Mouse (Mus musculus) testis, adult 2 months (tissue): Measurements from ENCODE around the gene Pir. TPM values are rescaled to one million over a fixed set of nuclear protein-coding genes. Genes with fewer than 3 reads are reported as not detected.

Experiments used
- H3K27ac ChIP-seq: fragments of 200-500 bp; 2 replicates; pipeline ENCODE4 v1.5.1; 2012; ENCODE audit warnings: low read depth, low read length; ENCODE audit not compliant: control insufficient read depth, insufficient read depth
- H3K27me3 ChIP-seq: fragments of 200-500 bp; 2 replicates; pipeline ENCODE4 v1.6.1; 2012; ENCODE audit warnings: mild to moderate bottlenecking, low read length, moderate library complexity; ENCODE audit not compliant: control insufficient read depth, insufficient read depth
- H3K36me3 ChIP-seq: fragments of 200-500 bp; 2 replicates; pipeline ENCODE4 v1.6.1; 2012; ENCODE audit warnings: mild to moderate bottlenecking, low read length; ENCODE audit not compliant: control insufficient read depth, insufficient read depth
- H3K4me1 ChIP-seq: fragments of 200-500 bp; 2 replicates; pipeline ENCODE4 v1.6.1; 2012; ENCODE audit warnings: low read length; ENCODE audit not compliant: control insufficient read depth, insufficient read depth
- H3K4me3 ChIP-seq: fragments of 200-500 bp; 2 replicates; pipeline ENCODE4 v1.5.1; 2012; ENCODE audit warnings: low read depth, mild to moderate bottlenecking, low read length, moderate library complexity, mixed read lengths; ENCODE audit not compliant: control insufficient read depth
- CTCF ChIP-seq: fragments of 200-500 bp; IDR thresholded peaks from 2 replicates; pipeline ENCODE4 v1.5.1; 2012; ENCODE audit warnings: low read depth, mild to moderate bottlenecking, inconsistent platforms, low read length, moderate library complexity; ENCODE audit not compliant: control insufficient read depth, insufficient read depth, insufficient replicate concordance
- POLR2A ChIP-seq: fragments of 200-500 bp; IDR thresholded peaks from 2 replicates; pipeline ENCODE4 v1.6.1; 2012; ENCODE audit warnings: low read depth, mild to moderate bottlenecking, inconsistent platforms, low read length, moderate library complexity; ENCODE audit not compliant: control insufficient read depth
- polyA plus RNA-seq: library from polyadenylated mRNA; depleted of rRNA; stranded (reverse); fragments of >200 nt; gene quantifications from 2 replicates; pipeline ENCODE4 v1.2.3, GENCODE M21; 2012

Pir gene
- polyA plus RNA-seq, 1 experiment: 0.52 TPM

DNA sequence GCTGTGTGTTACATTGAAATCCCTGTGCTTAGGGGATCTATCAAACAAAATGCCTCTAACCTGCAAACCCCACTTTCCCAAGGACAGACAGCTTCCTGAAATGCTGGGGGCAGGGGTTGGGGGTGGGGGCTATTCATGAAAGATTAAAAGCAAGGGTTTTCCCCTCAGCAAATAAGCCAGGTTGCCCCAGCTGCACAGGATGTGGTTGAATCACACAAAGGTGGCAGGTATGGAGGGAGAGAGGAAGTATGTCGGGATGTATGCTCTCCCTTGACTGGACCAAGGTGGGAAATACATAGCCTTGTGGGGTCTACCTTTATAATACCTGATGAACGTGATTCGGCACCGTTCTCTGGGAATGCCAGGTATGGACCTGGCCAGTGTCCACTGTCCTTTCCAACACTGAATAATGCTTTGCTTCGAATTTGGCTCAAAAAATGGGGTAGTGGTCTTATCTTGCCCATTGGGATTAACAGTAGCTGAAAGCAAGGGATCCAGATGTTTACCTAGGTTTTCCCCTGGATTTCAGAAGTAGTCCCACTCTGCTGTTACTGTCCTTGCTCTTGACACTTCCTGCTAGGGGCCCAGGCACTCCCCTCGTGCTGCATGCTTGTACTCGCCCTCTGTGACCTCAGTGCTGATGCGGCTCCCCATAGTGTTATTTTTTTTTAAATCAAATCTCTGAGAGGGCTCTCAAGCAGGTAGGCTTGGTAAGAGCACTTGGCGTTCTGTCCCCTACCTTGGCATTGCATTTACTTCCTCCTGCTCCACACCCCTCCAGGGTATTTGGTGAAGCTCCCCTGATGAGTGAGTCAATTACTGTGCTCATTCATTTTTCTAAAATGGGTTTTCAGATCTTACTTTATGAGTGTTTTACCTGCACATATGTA is 137.2 kb downstream of the Pir start:
- H3K4me1 ChIP-seq: no peaks in the 10 kb centered on the region
- no peak overlapping the region for H3K27ac ChIP-seq
- H3K27me3 ChIP-seq: no peaks in the 10 kb centered on the region
- H3K4me3 ChIP-seq: no peak overlapping the region
- no peak for TF ChIP-seq CTCF
- no peak for TF ChIP-seq POLR2A
- H3K36me3 ChIP-seq: no peaks in the 10 kb centered on the region

DNA sequence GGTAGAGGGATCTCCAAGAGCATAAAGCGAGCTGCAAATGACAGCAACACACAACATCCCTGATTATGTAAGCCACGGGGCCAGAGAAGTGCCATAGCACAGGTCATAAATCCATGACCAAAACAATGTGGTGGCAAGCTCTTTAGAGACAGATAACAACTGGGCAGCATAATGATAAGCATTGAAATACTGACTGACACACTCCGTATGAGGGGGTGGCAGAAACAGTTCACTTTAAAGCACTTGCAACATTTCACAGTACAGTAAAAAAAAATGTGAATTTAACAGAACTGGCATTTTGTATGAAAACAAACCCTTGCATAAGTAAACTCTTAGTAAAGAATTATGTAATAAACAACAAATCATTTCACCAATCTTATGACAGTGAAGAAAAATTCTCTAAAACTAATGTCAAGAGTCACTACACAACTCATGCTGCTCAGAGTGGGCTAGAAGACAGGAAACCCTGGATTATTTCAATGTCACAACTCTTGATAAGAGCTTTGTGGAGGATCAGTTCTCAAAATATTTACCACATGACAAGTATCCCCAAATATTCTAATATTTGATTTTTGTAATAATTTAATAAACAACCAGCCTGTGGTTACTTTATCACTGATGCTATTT is 139.2 kb downstream of the Pir start:
- Histone ChIP-seq H3K27ac (no peak overlapping the region), H3K27me3 (no peaks in the 10 kb centered on the region), H3K4me3 (no peak overlapping the region), H3K4me1 (no peaks in the 10 kb centered on the region), H3K36me3 (no peaks in the 10 kb centered on the region)
- TF ChIP-seq CTCF (no peak), POLR2A (no peak)

DNA sequence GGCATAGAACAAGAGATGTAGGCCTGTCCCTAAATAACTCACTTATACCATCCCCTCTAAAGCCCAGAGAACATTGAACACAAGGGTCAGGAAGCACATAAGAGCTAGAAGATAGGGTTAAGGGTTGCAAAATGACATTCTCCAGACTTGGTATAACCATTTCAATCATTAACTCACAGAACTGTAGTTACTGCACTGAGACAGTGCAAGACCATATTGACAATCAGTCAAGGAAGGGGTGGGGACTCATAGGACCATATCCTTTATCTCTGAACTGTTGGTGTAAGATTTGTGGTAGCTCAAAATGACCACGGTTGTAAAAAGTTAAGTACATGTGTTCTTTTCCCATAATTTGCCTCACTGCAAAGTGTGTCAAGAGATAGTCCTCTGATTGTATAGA is 141.4 kb downstream of the Pir start:
- no peaks in the 10 kb centered on the region for H3K27me3 ChIP-seq
- H3K4me1 ChIP-seq: no peaks in the 10 kb centered on the region
- TF ChIP-seq POLR2A: no peak
- TF ChIP-seq CTCF: no peak
- H3K4me3 ChIP-seq: no peak overlapping the region
- no peaks in the 10 kb centered on the region for H3K36me3 ChIP-seq
- H3K27ac ChIP-seq: no peak overlapping the region

DNA sequence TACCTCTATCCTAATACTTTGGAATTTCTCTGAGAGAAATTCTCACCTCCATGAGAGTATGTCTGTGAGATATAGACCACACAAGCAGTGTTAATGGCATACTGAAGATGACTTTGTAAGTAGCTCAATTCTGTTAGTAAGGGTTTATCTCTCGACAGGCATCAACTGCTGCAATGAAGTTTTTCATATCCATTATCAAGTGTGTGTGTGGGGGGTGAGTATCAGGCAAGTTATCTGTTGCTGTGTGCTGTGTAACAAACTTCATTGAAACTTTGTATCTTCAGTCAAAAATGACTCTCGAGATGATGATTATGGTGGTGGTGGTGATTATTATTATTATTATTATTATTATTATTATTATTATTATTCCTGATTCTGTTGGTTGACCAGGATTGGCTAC is 147.6 kb downstream of the Pir start:
- no peak overlapping the region for H3K27ac ChIP-seq
- H3K36me3 ChIP-seq: no peaks in the 10 kb centered on the region
- H3K4me1 ChIP-seq: no peaks in the 10 kb centered on the region
- H3K4me3 ChIP-seq: no peak overlapping the region
- TF ChIP-seq POLR2A: no peak
- no peak for TF ChIP-seq CTCF
- no peaks in the 10 kb centered on the region for H3K27me3 ChIP-seq

DNA sequence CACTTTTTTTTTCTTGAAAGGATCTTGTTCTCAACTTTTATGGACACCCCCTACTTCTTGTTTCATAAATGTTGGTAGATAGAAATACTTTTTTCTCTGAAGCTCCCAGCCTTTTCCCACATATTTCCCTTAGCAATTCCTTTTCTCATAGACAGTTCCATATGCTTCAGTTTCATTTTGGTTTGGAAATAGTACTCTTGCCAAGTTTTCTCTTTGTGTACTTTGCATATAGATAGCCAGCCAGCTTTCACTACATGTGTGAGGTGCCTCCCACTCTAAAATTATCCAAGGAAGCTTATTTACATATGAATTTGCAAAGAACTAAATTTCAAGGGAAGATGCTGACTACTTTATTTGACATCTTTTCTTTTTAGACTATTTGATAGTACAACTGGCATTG is 148.8 kb downstream of the Pir start:
- Histone ChIP-seq H3K36me3 (no peaks in the 10 kb centered on the region), H3K4me1 (no peaks in the 10 kb centered on the region), H3K27me3 (no peaks in the 10 kb centered on the region), H3K27ac (no peak overlapping the region), H3K4me3 (no peak overlapping the region)
- TF ChIP-seq POLR2A: no peak
- no peak for TF ChIP-seq CTCF

DNA sequence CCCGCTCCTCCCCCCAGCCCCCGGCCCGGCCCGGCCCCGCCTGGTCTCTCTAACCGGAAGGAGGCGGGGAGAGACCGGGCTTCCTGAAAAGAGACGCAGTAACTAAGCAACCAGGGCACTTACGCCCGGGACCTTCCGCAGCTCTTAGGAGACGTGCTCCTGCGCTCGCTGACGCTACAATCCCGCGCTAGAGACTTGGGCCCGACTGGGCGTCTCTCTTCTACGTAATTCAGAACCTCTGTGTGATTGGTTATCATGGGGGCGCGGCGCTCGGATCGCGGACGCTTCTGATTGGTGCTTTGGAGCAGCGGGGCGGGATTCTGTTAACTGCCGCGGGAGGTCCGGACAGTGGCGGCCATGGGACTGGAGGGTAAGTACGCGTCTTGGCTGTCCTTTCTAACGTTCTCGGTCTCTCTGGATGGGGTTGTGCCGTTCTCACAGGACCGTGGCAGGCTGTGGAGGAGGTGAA is 150.3 kb downstream of the Pir start, which contains the start of gene Piga:
TSS of gene Piga (plus strand) at position 317 of the 469 bp plus-strand sequence.
- Histone ChIP-seq H3K27ac (peak within 1 kb of the TSS; percentile 96), H3K27me3 (no peaks in the 10 kb centered on the region), H3K4me1 (no peaks in the 10 kb centered on the region), H3K4me3 (peak within 1 kb of the TSS; percentile 96), H3K36me3 (no peaks in the 10 kb centered on the region)
- TF ChIP-seq POLR2A (peak; percentile 86; the same call in 1 of the 2 replicates), CTCF (no peak)

DNA sequence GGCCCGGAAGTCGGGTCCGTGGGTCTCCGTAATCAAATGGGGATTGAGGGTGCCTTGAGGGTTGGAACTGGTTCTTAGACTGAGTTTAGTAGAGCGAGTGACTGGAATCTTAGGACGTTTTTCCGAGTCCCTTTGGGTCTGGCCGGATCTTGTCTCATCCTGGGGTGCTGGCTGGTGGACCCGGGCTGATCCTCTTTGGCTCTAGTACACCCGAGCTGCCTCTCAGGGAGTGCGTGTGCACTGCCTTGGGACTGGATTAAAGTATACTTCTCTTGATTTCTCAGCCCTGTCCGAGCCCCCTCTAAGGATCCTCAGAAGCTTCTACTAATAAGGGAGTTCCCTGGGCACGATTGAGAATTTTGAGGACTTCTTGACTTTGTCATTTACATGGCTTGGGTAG is 150.8 kb downstream of the Pir start:
- Histone ChIP-seq H3K36me3 (no peaks in the 10 kb centered on the region), H3K27me3 (no peaks in the 10 kb centered on the region), H3K4me1 (no peaks in the 10 kb centered on the region), H3K27ac (peak overlapping the region; percentile 96), H3K4me3 (peak overlapping the region; percentile 96)
- TF ChIP-seq CTCF (no peak), POLR2A (no peak)
